Mouse (Mus musculus) liver, embryonic 12.5 days (tissue): ENCODE results near the gene Crlf2. TPM values are rescaled to one million over a fixed set of nuclear protein-coding genes. Genes with fewer than 3 reads are reported as not detected.

ENCODE experiments used
- ATAC-seq: fragments of 200-750 bp; cut with Nextera tagmentation; 2 replicates; pipeline ENCODE4 v1.8.0; 2017; ENCODE audit warnings: moderate number of reproducible peaks, mild to moderate bottlenecking, moderate library complexity
- H3K27ac ChIP-seq: fragments of 300-500 bp; sonication (generic); 2 replicates; pipeline ENCODE4 v1.5.1; 2016; ENCODE audit warnings: mild to moderate bottlenecking
- H3K27me3 ChIP-seq: fragments of 300-500 bp; sonication (generic); replicated peaks from 2 replicates; pipeline ENCODE4 v1.6.1; 2016; ENCODE audit warnings: mild to moderate bottlenecking, moderate library complexity
- H3K36me3 ChIP-seq: fragments of 300-500 bp; sonication (generic); 2 replicates; pipeline ENCODE4 v1.6.1; 2016; ENCODE audit warnings: mild to moderate bottlenecking, moderate library complexity
- H3K4me1 ChIP-seq: fragments of 300-500 bp; sonication (generic); 2 replicates; pipeline ENCODE4 v1.6.1; 2016
- H3K4me2 ChIP-seq: fragments of 300-500 bp; sonication (generic); 2 replicates; pipeline ENCODE4 v1.6.1; 2016; ENCODE audit warnings: mild to moderate bottlenecking, moderate library complexity
- H3K4me3 ChIP-seq: fragments of 300-500 bp; sonication (generic); 2 replicates; pipeline ENCODE4 v1.5.1; 2016; ENCODE audit warnings: mild to moderate bottlenecking, moderate library complexity
- H3K9ac ChIP-seq: fragments of 300-500 bp; sonication (generic); 2 replicates; pipeline ENCODE4 v1.6.1; 2016; ENCODE audit warnings: mild to moderate bottlenecking, moderate library complexity
- H3K9me3 ChIP-seq: fragments of 300-500 bp; sonication (generic); replicated peaks from 2 replicates; pipeline ENCODE4 v1.6.1; 2016; ENCODE audit warnings: mild to moderate bottlenecking, moderate library complexity
- WGBS: fragments of 180-500 bp; shearing (Covaris S2); methylation state at CpG from one replicate; pipeline ENCODE4 v1.1.7; 2016; ENCODE audit not compliant: insufficient replicate concordance; 5-methylcytosine and 5-hydroxymethylcytosine counted together
- polyA plus RNA-seq: library from polyadenylated mRNA; unstranded; fragments of >200 nt; fragmentation: Nextera tagmentation; extraction: Ambion mirVana; gene quantifications from 2 replicates; pipeline ENCODE4 v1.2.1, GENCODE M21; 2016

The Crlf2 gene
- polyA plus RNA-seq = 7.2 and 7.6 TPM in 2 replicates

- Histone ChIP-seq H3K36me3 (peaks cover 25% of the 10 kb centered on the region), H3K4me1 (peaks cover 17% of the 10 kb centered on the region), H3K27me3 (no peaks in the 10 kb centered on the region), H3K9ac (peak within 1 kb of the TSS; percentile 67), H3K9me3 (peaks cover 34% of the 10 kb centered on the region), H3K4me2 (peak within 1 kb of the TSS; percentile 82), H3K4me3 (peak within 1 kb of the TSS; percentile 71), H3K27ac (peak within 1 kb of the TSS; percentile 88)
- ATAC-seq = peak; percentile 73
- under 1% methylated on average over 65 of the region's 73 CpGs for WGBS
Measured at GRCm38 (mm10) chr5:109558404-109559160, at the start of gene Crlf2. TSS of gene Crlf2 (minus strand) at chr5:109558993.

- no peak overlapping the region for H3K4me3 ChIP-seq
- H3K9ac ChIP-seq = no peak overlapping the region
- no peaks in the 10 kb centered on the region for H3K9me3 ChIP-seq
- H3K4me1 ChIP-seq = no peaks in the 10 kb centered on the region
- WGBS = 13% methylated on average over 1 of the region's 1 CpGs
- no peak overlapping the region for H3K27ac ChIP-seq
- no peaks in the 10 kb centered on the region for H3K27me3 ChIP-seq
- H3K36me3 ChIP-seq = no peaks in the 10 kb centered on the region
- H3K4me2 ChIP-seq = no peak overlapping the region
- ATAC-seq = no peak
Measured at GRCm38 (mm10) chr5:109602585-109602984, 43.8 kb upstream of the Crlf2 start.

GRCm38 (mm10) chr5:109601080-109601479 lies 42.3 kb upstream of the Crlf2 start:
- no peaks in the 10 kb centered on the region for H3K9me3 ChIP-seq
- H3K4me3 ChIP-seq = no peak overlapping the region
- H3K9ac ChIP-seq = no peak overlapping the region
- ATAC-seq = no peak
- no peaks in the 10 kb centered on the region for H3K27me3 ChIP-seq
- no peak overlapping the region for H3K4me2 ChIP-seq
- no peaks in the 10 kb centered on the region for H3K36me3 ChIP-seq
- H3K27ac ChIP-seq = no peak overlapping the region
- 12% methylated on average over 3 of the region's 3 CpGs for WGBS
- H3K4me1 ChIP-seq = no peaks in the 10 kb centered on the region

- no peak for ATAC-seq
- H3K4me3 ChIP-seq = no peak overlapping the region
- no peaks in the 10 kb centered on the region for H3K27me3 ChIP-seq
- H3K9me3 ChIP-seq = no peaks in the 10 kb centered on the region
- no peaks in the 10 kb centered on the region for H3K36me3 ChIP-seq
- no peak overlapping the region for H3K9ac ChIP-seq
- no peaks in the 10 kb centered on the region for H3K4me1 ChIP-seq
- no peak overlapping the region for H3K27ac ChIP-seq
- no peak overlapping the region for H3K4me2 ChIP-seq
Measured at GRCm38 (mm10) chr5:109598876-109599275, 40.1 kb upstream of the Crlf2 start.

- Histone ChIP-seq H3K4me2 (no peak overlapping the region), H3K9me3 (no peaks in the 10 kb centered on the region), H3K27me3 (no peaks in the 10 kb centered on the region), H3K9ac (no peak overlapping the region), H3K4me1 (no peaks in the 10 kb centered on the region), H3K36me3 (no peaks in the 10 kb centered on the region), H3K27ac (no peak overlapping the region), H3K4me3 (no peak overlapping the region)
- WGBS = 23% methylated on average over 5 of the region's 5 CpGs
- no peak for ATAC-seq
Measured at GRCm38 (mm10) chr5:109596647-109597046, 37.9 kb upstream of the Crlf2 start.

- 40% methylated on average over 2 of the region's 2 CpGs for WGBS
- no peak overlapping the region for H3K9ac ChIP-seq
- H3K4me3 ChIP-seq = no peak overlapping the region
- H3K4me1 ChIP-seq = peaks cover 6% of the 10 kb centered on the region; the same call in 1 of the 2 replicates
- no peaks in the 10 kb centered on the region for H3K9me3 ChIP-seq
- H3K27ac ChIP-seq = no peak overlapping the region
- no peaks in the 10 kb centered on the region for H3K36me3 ChIP-seq
- H3K4me2 ChIP-seq = no peak overlapping the region
- no peak for ATAC-seq
- H3K27me3 ChIP-seq = no peaks in the 10 kb centered on the region
Measured at GRCm38 (mm10) chr5:109562829-109563228, 4.0 kb upstream of the Crlf2 start.

GRCm38 (mm10) chr5:109559191-109559590 lies 398 bp upstream of the Crlf2 start:
- WGBS = 15% methylated on average over 6 of the region's 6 CpGs
- H3K9ac ChIP-seq = no peak overlapping the region
- peaks cover 28% of the 10 kb centered on the region for H3K9me3 ChIP-seq
- H3K27ac ChIP-seq = peak overlapping the region; percentile 88; the same call in 1 of the 2 replicates
- H3K4me2 ChIP-seq = peak overlapping the region; percentile 82
- H3K4me1 ChIP-seq = peaks cover 17% of the 10 kb centered on the region
- peak overlapping the region; percentile 71 for H3K4me3 ChIP-seq
- ATAC-seq = no peak
- peaks cover 22% of the 10 kb centered on the region for H3K36me3 ChIP-seq
- no peaks in the 10 kb centered on the region for H3K27me3 ChIP-seq

GRCm38 (mm10) chr5:109558123-109558403 lies 730 bp downstream of the Crlf2 start:
- no peaks in the 10 kb centered on the region for H3K27me3 ChIP-seq
- ATAC-seq = peak; percentile 44
- 1% methylated on average over 9 of the region's 9 CpGs for WGBS

GRCm38 (mm10) chr5:109557321-109558122 lies 1.3 kb downstream of the Crlf2 start:
- Histone ChIP-seq H3K27ac (peak overlapping the region; percentile 88), H3K4me3 (peak overlapping the region; percentile 71), H3K36me3 (peaks cover 34% of the 10 kb centered on the region), H3K4me1 (peaks cover 17% of the 10 kb centered on the region), H3K27me3 (no peaks in the 10 kb centered on the region), H3K9ac (0 out of 2 replicates have a peak overlapping the region, but pooled peaks have one; percentile 35), H3K4me2 (peak overlapping the region; percentile 82), H3K9me3 (peaks cover 44% of the 10 kb centered on the region)
- WGBS = 1% methylated on average over 35 of the region's 35 CpGs
- peak; percentile 59 for ATAC-seq

More at GRCm38 (mm10) chr5:109558123-109558403, 730 bp downstream of the Crlf2 start:
- Histone ChIP-seq H3K4me2 (peak overlapping the region; percentile 82), H3K4me3 (peak overlapping the region; percentile 71), H3K4me1 (peaks cover 17% of the 10 kb centered on the region), H3K9me3 (peaks cover 39% of the 10 kb centered on the region), H3K9ac (0 out of 2 replicates have a peak overlapping the region, but pooled peaks have one; percentile 35), H3K36me3 (peaks cover 30% of the 10 kb centered on the region), H3K27ac (peak overlapping the region; percentile 88)

GRCm38 (mm10) chr5:109556591-109557320 lies 2.0 kb downstream of the Crlf2 start:
- Histone ChIP-seq H3K27ac (peak overlapping the region; percentile 88), H3K4me3 (peak overlapping the region; percentile 71), H3K9ac (no peak overlapping the region), H3K36me3 (peaks cover 42% of the 10 kb centered on the region), H3K4me2 (peak overlapping the region; percentile 82), H3K9me3 (peaks cover 52% of the 10 kb centered on the region), H3K4me1 (peaks cover 17% of the 10 kb centered on the region), H3K27me3 (no peaks in the 10 kb centered on the region)
- WGBS = 5% methylated on average over 40 of the region's 40 CpGs
- ATAC-seq = peak; percentile 54

- Histone ChIP-seq H3K36me3 (peaks cover 50% of the 10 kb centered on the region), H3K27me3 (no peaks in the 10 kb centered on the region), H3K9ac (no peak overlapping the region), H3K9me3 (peaks cover 60% of the 10 kb centered on the region), H3K4me3 (peak overlapping the region; percentile 71), H3K27ac (peak overlapping the region; percentile 88), H3K4me2 (peak overlapping the region; percentile 82), H3K4me1 (peaks cover 17% of the 10 kb centered on the region)
- WGBS = 80% methylated on average over 54 of the region's 54 CpGs
- no peak for ATAC-seq
Measured at GRCm38 (mm10) chr5:109555676-109556571, 2.9 kb downstream of the Crlf2 start.
